8 mouse cellular contexts compared by ENCODE assay signal in the genomic region with DNA sequence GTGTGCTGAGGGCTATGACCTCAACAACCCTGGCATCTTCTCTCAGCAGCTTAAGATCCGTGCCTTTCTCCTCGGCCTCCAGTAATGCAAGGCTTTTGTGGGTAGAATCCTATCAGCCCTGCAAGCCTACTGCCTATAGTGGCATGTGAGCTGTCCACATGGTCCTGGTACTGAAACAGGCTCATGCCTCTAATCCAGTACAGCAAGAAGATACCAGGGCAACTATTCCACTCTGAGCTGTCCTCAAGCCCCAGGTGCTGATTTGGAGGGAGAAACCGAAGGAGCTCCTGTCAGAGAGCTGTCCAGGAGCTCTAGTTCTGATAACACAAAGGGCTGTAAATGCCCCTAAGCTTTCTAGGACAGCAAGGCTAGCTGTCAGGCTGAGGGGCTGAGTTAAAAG.
A peak's percentile ranks its signal among the peaks of the same experiment; 100 is the strongest.
DNase-seq lines count a peak whose midpoint lies in the region; ATAC-seq and TF ChIP-seq lines count a peak whose summit lies in the region.

No protein-coding gene starts in this region.

- WGBS in midbrain, embryonic 14.5 days: 8% methylated on average over 3 of the region's 3 CpGs
- 5% methylated on average over 3 of the region's 3 CpGs for WGBS in midbrain, embryonic 15.5 days
- WGBS in forebrain, embryonic 13.5 days: 6% methylated on average over 3 of the region's 3 CpGs
- WGBS in intestine, embryonic 14.5 days: 8% methylated on average over 3 of the region's 3 CpGs
- WGBS in liver, postnatal 0 days (ENCODE audit: insufficient replicate concordance): 22% methylated on average over 3 of the region's 3 CpGs
- 6% methylated on average over 3 of the region's 3 CpGs for WGBS in stomach, embryonic 16.5 days

- no peak for TF ChIP-seq CTCF in liver, postnatal 0 days (IDR thresholded peaks at IDR 0.05; ENCODE audit: low read depth)

- no peaks in the 10 kb centered on the region for H3K27me3 ChIP-seq in midbrain, embryonic 14.5 days (ENCODE audit: control insufficient read depth, insufficient read depth, low read length)
- no peaks in the 10 kb centered on the region for H3K27me3 ChIP-seq in midbrain, embryonic 15.5 days (replicated peaks)
- H3K27me3 ChIP-seq in forebrain, embryonic 13.5 days: no peaks in the 10 kb centered on the region
- H3K27me3 ChIP-seq in intestine, embryonic 14.5 days (replicated peaks; ENCODE audit: control insufficient read depth, insufficient read depth, low read length): no peaks in the 10 kb centered on the region
- H3K27me3 ChIP-seq in liver, postnatal 0 days (ENCODE audit: insufficient read depth, low read length): no peaks in the 10 kb centered on the region
- no peaks in the 10 kb centered on the region for H3K27me3 ChIP-seq in stomach, embryonic 16.5 days (ENCODE audit: control insufficient read depth, insufficient read depth, low read length)

- H3K36me3 ChIP-seq in midbrain, embryonic 14.5 days (ENCODE audit: control insufficient read depth, insufficient read depth, low read length): no peaks in the 10 kb centered on the region
- H3K36me3 ChIP-seq in midbrain, embryonic 15.5 days (replicated peaks): no peaks in the 10 kb centered on the region
- H3K36me3 ChIP-seq in forebrain, embryonic 13.5 days (ENCODE audit: poor library complexity, severe bottlenecking): no peaks in the 10 kb centered on the region
- no peaks in the 10 kb centered on the region for H3K36me3 ChIP-seq in intestine, embryonic 14.5 days (ENCODE audit: control insufficient read depth, insufficient read depth, low read length)
- no peaks in the 10 kb centered on the region for H3K36me3 ChIP-seq in liver, postnatal 0 days (replicated peaks; ENCODE audit: insufficient read depth, low read length)
- H3K36me3 ChIP-seq in stomach, embryonic 16.5 days (ENCODE audit: control insufficient read depth, insufficient read depth, low read length): no peaks in the 10 kb centered on the region

- H3K4me3 ChIP-seq in midbrain, embryonic 14.5 days (replicated peaks; ENCODE audit: low read depth, low read length): no peak overlapping the region
- H3K4me3 ChIP-seq in midbrain, embryonic 15.5 days: no peak overlapping the region
- no peak overlapping the region for H3K4me3 ChIP-seq in forebrain, embryonic 13.5 days
- H3K4me3 ChIP-seq in intestine, embryonic 14.5 days (ENCODE audit: low read depth, low read length): no peak overlapping the region
- H3K4me3 ChIP-seq in liver, postnatal 0 days (ENCODE audit: low read depth, low read length): no peak overlapping the region
- no peak overlapping the region for H3K4me3 ChIP-seq in stomach, embryonic 16.5 days (replicated peaks; ENCODE audit: low read length)

- peaks cover 6% of the 10 kb centered on the region; the same call in 1 of the 2 replicates for H3K4me1 ChIP-seq in midbrain, embryonic 14.5 days (ENCODE audit: control insufficient read depth, insufficient read depth, low read length)
- H3K4me1 ChIP-seq in midbrain, embryonic 15.5 days: peaks cover 13% of the 10 kb centered on the region; the same call in 1 of the 2 replicates
- peaks cover 47% of the 10 kb centered on the region for H3K4me1 ChIP-seq in forebrain, embryonic 13.5 days
- H3K4me1 ChIP-seq in intestine, embryonic 14.5 days (replicated peaks; ENCODE audit: control insufficient read depth, insufficient read depth, low read length): no peaks in the 10 kb centered on the region
- H3K4me1 ChIP-seq in liver, postnatal 0 days (ENCODE audit: insufficient read depth): no peaks in the 10 kb centered on the region
- H3K4me1 ChIP-seq in stomach, embryonic 16.5 days (ENCODE audit: control insufficient read depth, insufficient read depth, low read length): no peaks in the 10 kb centered on the region

- H3K27ac ChIP-seq in midbrain, embryonic 14.5 days (replicated peaks; ENCODE audit: low read depth, low read length): no peak overlapping the region
- no peak overlapping the region for H3K27ac ChIP-seq in midbrain, embryonic 15.5 days
- no peak overlapping the region for H3K27ac ChIP-seq in forebrain, embryonic 13.5 days
- no peak overlapping the region for H3K27ac ChIP-seq in intestine, embryonic 14.5 days (ENCODE audit: low read depth)
- no peak overlapping the region for H3K27ac ChIP-seq in liver, postnatal 0 days (ENCODE audit: low read depth)
- no peak overlapping the region for H3K27ac ChIP-seq in stomach, embryonic 16.5 days (ENCODE audit: low read length)

- ATAC-seq in midbrain, embryonic 14.5 days (ENCODE audit: low FRiP score, low TSS enrichment): no peak
- ATAC-seq in midbrain, embryonic 15.5 days (replicated peaks): no peak
- no peak for ATAC-seq in forebrain, embryonic 13.5 days
- ATAC-seq in intestine, embryonic 14.5 days (replicated peaks; ENCODE audit: low FRiP score, low TSS enrichment, low read depth): no peak; the same call in 1 of the 2 replicates
- ATAC-seq in liver, postnatal 0 days: peak; percentile 76
- ATAC-seq in stomach, embryonic 16.5 days (ENCODE audit: insufficient read depth, low FRiP score): peak; percentile 74; the same call in 1 of the 2 replicates

- DNase-seq in midbrain, embryonic 14.5 days: peak; percentile 71
- DNase-seq in adipocyte (ENCODE audit: low spot score): peak; percentile 78
- DNase-seq in intestine, embryonic 14.5 days (ENCODE audit: low spot score): peak; percentile 88
- DNase-seq in liver, postnatal 0 days: peak; percentile 77
- DNase-seq in left cerebral cortex, adult 11 months (ENCODE audit: low spot score): no peak

- H3K9ac ChIP-seq in midbrain, embryonic 14.5 days (replicated peaks; ENCODE audit: low read length): no peak overlapping the region
- no peak overlapping the region; the same call in 1 of the 2 replicates for H3K9ac ChIP-seq in midbrain, embryonic 15.5 days
- 0 out of 2 replicates have a peak overlapping the region, but pooled peaks have one; percentile 9 for H3K9ac ChIP-seq in forebrain, embryonic 13.5 days
- H3K9ac ChIP-seq in intestine, embryonic 14.5 days (ENCODE audit: low read length): no peak overlapping the region
- H3K9ac ChIP-seq in liver, postnatal 0 days (replicated peaks): no peak overlapping the region
- no peak overlapping the region for H3K9ac ChIP-seq in stomach, embryonic 16.5 days (ENCODE audit: low read length)

- no peaks in the 10 kb centered on the region for H3K9me3 ChIP-seq in midbrain, embryonic 14.5 days (ENCODE audit: control insufficient read depth, low read length)
- no peaks in the 10 kb centered on the region for H3K9me3 ChIP-seq in midbrain, embryonic 15.5 days
- H3K9me3 ChIP-seq in forebrain, embryonic 13.5 days (replicated peaks): no peaks in the 10 kb centered on the region
- H3K9me3 ChIP-seq in intestine, embryonic 14.5 days (ENCODE audit: control insufficient read depth, low read length): no peaks in the 10 kb centered on the region
- no peaks in the 10 kb centered on the region for H3K9me3 ChIP-seq in liver, postnatal 0 days (ENCODE audit: low read length)
- H3K9me3 ChIP-seq in stomach, embryonic 16.5 days (replicated peaks; ENCODE audit: control insufficient read depth, low read length): no peaks in the 10 kb centered on the region

- TF ChIP-seq EP300 in liver, postnatal 0 days (IDR thresholded peaks at IDR 0.05; ENCODE audit: low read depth): no peak

- no peak overlapping the region for H3K4me2 ChIP-seq in midbrain, embryonic 14.5 days (ENCODE audit: low read length)
- H3K4me2 ChIP-seq in midbrain, embryonic 15.5 days: no peak overlapping the region
- H3K4me2 ChIP-seq in forebrain, embryonic 13.5 days: no peak overlapping the region
- no peak overlapping the region for H3K4me2 ChIP-seq in intestine, embryonic 14.5 days (ENCODE audit: low read length)
- no peak overlapping the region for H3K4me2 ChIP-seq in liver, postnatal 0 days (ENCODE audit: low read depth, low read length)
- no peak overlapping the region for H3K4me2 ChIP-seq in stomach, embryonic 16.5 days (ENCODE audit: low read depth, low read length)

Comparison
In these comparisons a context has a peak if more than half of its experiments do, and no peak if none do; other contexts are left out.
1. ATAC-seq: peak in liver, postnatal 0 days (single experiment) and stomach, embryonic 16.5 days (single experiment); none in midbrain, embryonic 14.5 days (single experiment), midbrain, embryonic 15.5 days (single experiment), forebrain, embryonic 13.5 days (single experiment) and intestine, embryonic 14.5 days (single experiment).